Mouse (Mus musculus) gastrocnemius, adult 8-10 months (tissue): ENCODE measurements around the gene Nmnat2. TPM values are rescaled to one million over a fixed set of nuclear protein-coding genes. Genes with fewer than 3 reads are reported as not detected.
A peak's percentile ranks its signal among the peaks of the same experiment; 100 is the strongest.

Experiments used
- DNase-seq, 2 experiments: peaks; one replicate each; pipeline ENCODE4 v3.0.0; 2022; ENCODE audit warnings: low spot score in 2 of 2
- total RNA-seq, 4 experiments: library from RNA; stranded (reverse); gene quantifications; 2 replicates each; pipeline ENCODE4 v1.2.4; 2022

Gene Nmnat2
- total RNA-seq, 4 experiments from 2014 or later: 0.10 to 0.58 (median 0.16) TPM

DNA sequence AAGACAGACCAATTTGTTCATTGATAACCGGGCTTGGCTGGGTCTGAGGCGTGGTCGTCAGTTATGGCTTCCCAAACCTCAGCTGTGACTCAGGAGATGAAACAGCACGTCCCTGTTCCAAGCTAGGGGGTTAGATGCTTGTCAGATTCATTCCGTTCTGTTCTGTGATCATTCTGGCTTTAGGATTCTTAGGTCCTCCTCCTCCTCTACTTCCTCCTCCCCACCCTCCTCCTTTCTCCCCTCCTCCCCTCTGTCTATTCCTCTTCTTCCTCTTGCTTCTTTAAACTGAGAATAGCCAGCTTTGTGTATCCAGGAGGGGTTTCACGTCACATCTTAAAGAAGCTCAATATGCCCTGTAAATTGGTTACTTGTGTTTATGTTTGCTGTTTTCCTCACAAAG, 165.8 kb downstream of the Nmnat2 start:
- DNase-seq: no peak

DNA sequence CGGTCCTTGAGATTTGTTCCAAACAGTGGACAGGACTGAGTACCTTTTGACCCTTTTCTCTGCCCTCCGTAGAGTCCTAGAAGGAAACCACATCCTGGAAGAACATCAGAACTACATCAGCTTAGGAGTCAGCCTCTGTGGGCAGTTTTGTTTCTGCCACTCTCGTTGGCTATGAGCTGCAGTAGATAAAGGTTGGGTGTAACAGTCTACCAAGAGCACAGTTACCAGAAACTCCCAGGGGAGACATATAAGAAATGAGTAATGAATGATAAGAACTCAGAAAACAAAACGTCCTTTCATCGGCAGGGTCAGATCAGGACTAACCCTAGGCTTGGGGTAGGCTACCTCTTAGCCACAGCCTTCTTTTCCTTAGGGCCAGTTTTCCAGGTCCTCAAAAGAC, 166.5 kb downstream of the Nmnat2 start:
- DNase-seq: no peak

DNA sequence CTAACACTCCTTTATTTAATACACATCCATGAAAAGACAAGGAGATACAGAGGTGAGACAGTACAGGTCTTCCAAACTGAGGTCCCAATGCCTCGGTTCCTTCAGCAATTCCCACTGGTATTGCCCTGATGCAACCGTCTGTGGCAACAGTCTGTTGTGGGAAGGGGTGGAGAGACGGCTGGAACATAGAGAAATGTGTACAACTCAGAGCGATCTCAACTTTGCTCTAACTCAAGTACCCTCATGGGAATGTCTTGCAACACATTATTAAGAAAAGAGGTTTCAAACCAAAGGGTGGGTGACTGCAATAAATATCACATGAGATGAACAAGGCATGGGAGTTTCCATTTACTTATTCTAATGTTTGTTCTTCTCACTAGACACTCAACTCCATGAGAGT, 168.0 kb downstream of the Nmnat2 start:
- no peak for DNase-seq

GRCm38 (mm10) chr1:153124502-153124901, 169.7 kb downstream of the Nmnat2 start:
- no peak for DNase-seq

- DNase-seq: no peak
These were observed 170.8 kb downstream of the Nmnat2 start for GRCm38 (mm10) chr1:153125287-153126275.

DNA sequence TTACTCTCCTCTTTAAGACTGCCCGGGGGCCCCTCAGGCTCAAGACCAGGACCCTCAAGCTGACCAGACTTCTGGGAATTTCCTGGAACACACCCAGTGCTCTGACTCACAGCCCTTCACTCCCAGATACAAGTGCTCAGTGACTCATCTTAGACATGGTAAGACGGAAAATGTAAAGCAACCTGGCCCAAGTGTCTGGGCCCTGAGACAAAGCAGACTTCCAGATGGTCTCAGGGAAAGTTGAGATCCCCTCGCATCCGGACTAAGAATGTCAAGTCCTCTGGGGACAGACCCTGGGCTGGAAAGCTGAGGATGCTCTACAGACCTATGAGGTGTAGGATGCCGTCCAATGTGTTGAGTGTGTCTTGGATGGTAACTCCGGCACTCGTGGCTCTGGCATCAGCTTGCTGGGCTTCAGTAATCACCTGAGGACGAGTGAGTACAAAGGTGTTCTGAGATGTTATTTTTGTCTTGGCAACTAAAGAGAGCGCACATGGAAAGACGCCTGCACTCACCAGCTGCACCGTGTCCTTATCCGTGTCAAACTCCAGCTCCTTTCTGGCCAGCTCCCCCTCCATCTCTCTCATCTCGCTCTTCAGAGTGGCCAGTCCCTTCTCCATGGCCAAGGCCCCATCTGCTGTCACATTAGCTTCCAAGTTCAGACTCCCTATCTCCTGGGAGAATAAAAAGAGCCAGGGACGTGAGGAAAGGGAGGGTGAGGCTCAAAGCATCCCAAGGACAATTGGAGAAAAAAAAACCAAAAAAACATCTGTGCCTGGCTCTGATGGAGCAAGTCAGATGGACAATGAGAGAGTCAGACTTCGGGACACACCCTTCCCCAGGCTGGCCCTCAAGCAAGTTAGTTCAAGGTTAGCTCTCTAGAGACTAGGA, 171.9 kb downstream of the Nmnat2 start:
- peak; percentile 55 to 70 for DNase-seq

DNA sequence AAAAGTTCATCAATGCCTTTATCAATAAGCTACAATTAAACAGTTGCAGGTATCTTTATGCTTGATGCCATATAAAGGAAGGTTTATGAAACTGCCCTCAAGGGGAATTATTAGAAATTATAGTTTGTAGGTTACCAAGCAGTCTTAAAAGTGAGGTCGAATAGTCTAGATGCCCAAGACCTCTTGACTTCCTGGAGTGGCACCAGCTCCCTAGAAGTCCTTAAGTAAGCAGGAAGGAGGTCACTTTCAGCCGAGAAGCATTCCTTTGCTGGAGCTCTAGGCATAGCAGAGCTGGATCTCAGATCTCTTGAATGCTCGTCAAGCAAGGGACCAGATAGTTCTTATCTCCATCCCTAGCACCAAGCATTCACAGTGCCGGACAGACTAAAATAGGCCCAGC, 172.8 kb downstream of the Nmnat2 start:
- no peak for DNase-seq

- DNase-seq: no peak
These were observed 174.0 kb downstream of the Nmnat2 start for GRCm38 (mm10) chr1:153128780-153129179.

GRCm38 (mm10) chr1:153129992-153130713, 175.4 kb downstream of the Nmnat2 start:
- peak; percentile 24 to 47 for DNase-seq

DNA sequence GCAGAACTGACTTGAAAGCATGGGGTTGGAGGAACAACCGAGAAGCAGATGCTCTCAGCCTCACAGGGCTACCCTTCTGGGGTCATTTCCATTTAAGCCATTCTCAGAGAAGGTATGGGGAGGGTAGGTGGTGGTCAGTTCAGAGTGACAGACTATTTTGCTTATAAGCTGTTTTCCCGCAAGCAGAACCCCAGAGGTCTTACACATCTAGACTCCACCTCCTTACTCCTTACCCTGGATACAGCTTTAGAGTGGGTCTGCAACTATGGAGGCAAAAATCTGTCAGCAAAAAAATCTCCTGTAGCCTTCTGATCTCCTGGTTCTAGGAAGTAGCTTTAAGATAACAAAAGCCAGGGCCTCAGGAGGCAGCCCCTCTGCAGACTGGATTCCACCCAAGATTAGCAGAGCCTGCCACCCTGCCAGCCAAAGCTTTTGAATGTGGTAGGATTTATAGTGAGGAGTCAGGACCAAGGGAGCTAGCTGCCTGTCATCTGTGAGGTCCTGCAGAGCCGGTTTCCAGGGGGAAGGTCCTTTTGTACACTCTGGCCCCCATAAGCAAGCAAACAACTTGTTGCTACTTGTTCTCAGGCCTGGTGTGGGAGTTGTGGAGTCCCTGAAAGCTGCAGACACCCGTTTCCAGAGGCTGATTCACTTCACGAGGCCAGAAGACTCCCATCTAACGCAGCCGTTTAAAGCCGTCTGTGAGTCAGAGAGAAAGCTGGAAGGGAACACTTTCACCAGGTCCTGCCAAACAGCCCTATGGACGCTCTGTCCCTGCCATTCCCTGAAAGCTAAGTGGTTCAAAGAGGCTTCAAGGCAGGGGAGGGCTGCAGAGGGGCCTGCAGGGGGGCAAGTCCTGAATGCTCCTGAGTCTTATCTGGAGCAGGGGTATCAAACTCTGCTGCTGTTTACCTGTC, 179.3 kb downstream of the Nmnat2 start:
- DNase-seq: peak; percentile 32 to 38

DNA sequence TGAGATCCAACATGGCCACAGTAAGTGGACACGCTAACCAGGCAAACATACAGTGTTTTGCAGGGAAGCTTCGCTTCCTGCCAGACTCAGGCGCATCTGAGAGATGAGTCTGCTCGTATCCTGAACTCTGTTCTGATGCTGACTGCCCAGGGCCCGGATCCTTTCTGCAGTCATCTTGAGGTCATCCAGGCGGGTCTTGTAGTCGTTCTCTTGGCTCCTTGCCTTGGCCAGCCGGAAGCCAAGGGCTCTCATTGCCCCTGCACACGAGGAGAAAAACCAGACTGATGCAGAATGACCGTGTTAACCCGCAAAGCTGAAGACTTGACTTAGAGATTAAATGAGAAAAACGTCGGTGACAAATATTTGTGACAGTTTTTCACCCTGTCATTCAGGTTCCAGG, 181.9 kb downstream of the Nmnat2 start:
- DNase-seq: peak in 1 of 2 experiments; percentile 50

DNA sequence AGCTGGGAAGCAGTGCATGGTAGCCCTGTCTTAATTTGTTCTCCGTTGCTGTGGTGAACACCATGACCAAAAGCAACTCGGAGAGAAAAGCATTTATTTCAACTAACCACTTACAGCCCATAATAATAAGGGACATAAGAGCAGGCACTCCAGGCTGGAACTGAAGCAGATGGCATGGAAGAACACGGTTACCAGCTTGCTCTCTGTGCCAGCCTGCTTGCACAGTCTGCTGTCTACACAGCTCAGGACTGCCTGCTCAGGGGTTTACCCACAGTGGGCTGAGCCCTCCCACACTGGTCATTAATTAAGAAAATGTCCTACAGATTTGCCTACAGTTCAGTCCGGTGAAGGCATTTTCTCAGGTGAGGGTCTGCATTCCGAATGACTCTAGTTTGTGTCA, 183.7 kb downstream of the Nmnat2 start:
- no peak for DNase-seq

DNA sequence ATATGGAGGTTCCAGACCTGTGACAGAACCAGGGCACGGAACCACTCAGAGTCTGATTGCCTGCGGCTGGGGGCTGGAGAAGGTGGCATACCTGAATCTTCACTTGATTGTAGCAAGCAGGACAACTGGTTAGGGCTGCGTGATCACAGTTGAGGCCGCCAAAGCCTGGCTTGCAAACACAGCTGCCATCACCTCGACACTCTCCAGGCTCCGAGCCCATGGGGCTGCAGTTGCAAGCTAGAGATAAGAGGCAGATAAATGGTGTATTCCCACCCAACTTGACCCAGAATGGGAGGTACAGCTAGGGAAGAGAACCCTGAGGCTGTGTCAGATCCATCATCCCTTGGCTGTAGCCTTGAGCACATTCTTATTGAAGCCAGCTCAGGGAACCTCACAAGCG, 184.8 kb downstream of the Nmnat2 start:
- no peak for DNase-seq

DNA sequence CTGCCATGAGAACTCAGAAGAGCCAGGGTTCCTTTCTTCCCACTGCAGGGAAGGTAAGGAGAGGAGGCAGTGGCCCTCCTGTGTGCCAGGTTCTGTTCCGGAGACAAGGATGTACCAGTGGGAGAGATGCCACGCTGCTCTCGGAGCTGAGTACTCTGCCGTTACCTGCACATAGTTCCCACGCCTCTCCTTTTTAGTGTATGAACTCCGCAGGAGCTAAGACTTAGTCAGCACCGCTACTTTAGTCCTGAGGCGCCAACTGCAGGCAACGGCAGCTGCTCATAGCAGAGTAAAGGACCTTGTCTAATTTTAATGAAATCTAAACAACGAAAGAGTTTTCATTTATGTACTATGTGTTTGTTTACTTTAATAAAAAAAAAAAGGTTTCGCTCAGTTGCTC, 185.5 kb downstream of the Nmnat2 start:
- no peak for DNase-seq

- DNase-seq: no peak
These were observed 186.0 kb downstream of the Nmnat2 start for GRCm38 (mm10) chr1:153140747-153141228.

GRCm38 (mm10) chr1:153144021-153144420, 189.2 kb downstream of the Nmnat2 start:
- DNase-seq: no peak

GRCm38 (mm10) chr1:153145791-153146190, 191.0 kb downstream of the Nmnat2 start:
- no peak for DNase-seq

DNA sequence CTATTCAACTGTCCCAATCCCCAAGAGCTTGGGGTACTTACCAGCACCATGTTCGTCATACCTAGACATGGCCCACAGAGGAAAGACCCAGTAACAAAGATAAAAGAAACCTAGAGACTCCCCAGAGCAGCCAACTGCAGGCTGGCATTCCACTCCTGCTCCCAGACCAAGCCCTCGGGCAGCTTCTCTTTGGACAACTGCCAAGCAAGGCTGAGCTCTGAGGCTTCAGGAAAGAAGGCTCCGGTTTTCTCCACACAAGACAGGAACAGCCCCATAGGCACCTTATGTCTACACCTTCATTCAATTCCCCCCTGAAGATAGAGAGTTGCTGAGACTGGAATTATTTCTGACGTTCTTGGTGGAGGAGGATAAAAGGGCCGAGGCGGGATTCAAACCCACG, 197.8 kb downstream of the Nmnat2 start:
- no peak for DNase-seq

DNA sequence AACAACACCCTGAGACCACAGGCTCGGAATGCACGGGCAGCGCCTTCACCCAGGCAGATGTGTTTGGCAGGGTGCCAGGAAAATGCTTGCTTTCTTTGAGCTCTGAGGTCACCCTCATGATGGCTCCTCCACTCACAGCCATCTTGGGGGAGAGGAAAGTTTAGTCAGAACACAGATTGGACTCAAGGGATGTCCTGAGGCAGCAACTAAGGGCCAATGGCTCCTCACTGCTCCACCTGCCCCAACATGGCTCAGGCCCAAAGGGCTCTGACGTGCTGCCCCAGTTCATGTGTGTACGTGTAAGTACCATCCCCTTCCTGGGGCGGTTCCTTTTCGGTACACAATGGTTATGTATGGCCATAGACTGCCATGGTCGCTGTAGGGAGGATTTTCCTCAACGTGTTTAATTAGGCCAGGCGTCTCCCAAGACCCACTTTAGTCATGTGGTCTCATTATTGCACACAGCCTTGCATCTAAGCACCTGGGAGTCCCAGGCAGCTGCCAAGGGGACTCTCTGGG, 198.9 kb downstream of the Nmnat2 start:
- no peak for DNase-seq

DNA sequence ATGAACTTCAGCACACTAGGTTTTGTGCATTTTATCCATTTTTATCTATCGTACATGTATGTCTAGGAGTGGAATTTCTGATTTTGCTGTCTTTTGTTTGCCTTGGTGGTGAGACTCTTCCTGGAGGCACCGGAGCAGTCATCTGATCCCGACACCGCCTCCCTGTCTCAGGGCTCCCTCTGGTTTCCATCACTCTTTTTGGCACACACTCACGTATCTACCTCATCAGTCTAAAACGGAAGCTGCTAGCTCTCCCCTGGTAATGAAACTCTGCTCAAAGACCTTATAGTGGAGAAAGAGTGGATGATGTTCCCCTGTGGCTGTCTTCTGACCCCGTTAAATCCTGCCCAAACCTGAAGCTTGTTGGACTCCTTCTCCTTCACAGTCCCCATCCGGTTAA, 200.6 kb downstream of the Nmnat2 start:
- DNase-seq: no peak
